Mouse (Mus musculus): ENCODE results near the gene Gm36210. TPM values are rescaled to one million over a fixed set of nuclear protein-coding genes. Genes with fewer than 3 reads are reported as not detected.

Gene Gm36210
- polyA plus RNA-seq, 1 experiment = not detected

GRCm38 (mm10) chr7:4943223-4943815, 37.0 kb upstream of the Gm36210 start:
- no peak for TF ChIP-seq E2F4 (IDR thresholded peaks at IDR 0.05; ENCODE audit: insufficient read depth)
- no peaks in the 10 kb centered on the region for H3K27me3 ChIP-seq (ENCODE audit: control insufficient read depth, insufficient read depth, insufficient read length)
- H3K4me2 ChIP-seq (ENCODE audit: low read depth) = peak overlapping the region; percentile 67
- H3K4me3 ChIP-seq = no peak overlapping the region
- no peak overlapping the region for H3ac ChIP-seq (ENCODE audit: control insufficient read depth, insufficient read length)
- H3K36me3 ChIP-seq (ENCODE audit: control insufficient read depth, insufficient read depth) = no peaks in the 10 kb centered on the region
- H3K79me2 ChIP-seq (ENCODE audit: control insufficient read depth, insufficient read depth) = no peaks in the 10 kb centered on the region

DNA sequence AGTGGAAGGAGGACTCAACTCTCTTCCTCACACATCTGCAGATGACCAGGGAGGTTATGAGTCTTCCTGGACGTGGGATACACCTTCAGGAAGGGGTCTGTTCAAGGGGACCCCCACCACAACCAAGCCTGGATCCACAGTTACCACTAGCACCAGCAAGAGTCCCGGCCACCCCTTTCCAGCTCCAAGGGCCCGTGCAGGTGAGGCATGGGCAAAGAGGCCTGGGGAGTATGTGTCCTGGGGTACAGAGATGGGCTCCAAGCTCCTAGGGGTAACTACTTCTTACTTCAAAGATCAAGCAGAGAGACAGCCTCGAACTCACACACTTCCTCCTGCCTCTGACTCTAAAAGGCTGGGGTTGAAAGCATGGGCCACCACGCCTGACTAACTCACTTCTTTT, 36.4 kb upstream of the Gm36210 start:
- no peaks in the 10 kb centered on the region for H3K27me3 ChIP-seq (ENCODE audit: control insufficient read depth, insufficient read depth, insufficient read length)
- H3K4me3 ChIP-seq = no peak overlapping the region
- H3K4me2 ChIP-seq (ENCODE audit: low read depth) = no peak overlapping the region
- H3ac ChIP-seq (ENCODE audit: control insufficient read depth, insufficient read length) = no peak overlapping the region
- TF ChIP-seq MAX (IDR thresholded peaks at IDR 0.05; ENCODE audit: low read depth) (no peak), CEBPB (IDR thresholded peaks at IDR 0.05; ENCODE audit: insufficient read depth, poor library complexity, severe bottlenecking) (no peak), TCF12 (IDR thresholded peaks at IDR 0.05; ENCODE audit: insufficient read depth, poor library complexity, severe bottlenecking) (no peak), E2F4 (IDR thresholded peaks at IDR 0.05; ENCODE audit: insufficient read depth) (no peak), REST (IDR thresholded peaks at IDR 0.05; ENCODE audit: insufficient read depth, insufficient read length) (no peak), MYOD1 (IDR thresholded peaks at IDR 0.05; ENCODE audit: control insufficient read depth in 1 of 3, insufficient read length in 2 of 3, low read depth in 2 of 3) (no peak)
- no peaks in the 10 kb centered on the region for H3K36me3 ChIP-seq (ENCODE audit: control insufficient read depth, insufficient read depth)
- no peaks in the 10 kb centered on the region for H3K79me2 ChIP-seq (ENCODE audit: control insufficient read depth, insufficient read depth)

GRCm38 (mm10) chr7:4940068-4940479, 33.8 kb upstream of the Gm36210 start:
- Histone ChIP-seq H3K36me3 (ENCODE audit: control insufficient read depth, insufficient read depth) (no peaks in the 10 kb centered on the region), H3K27me3 (ENCODE audit: control insufficient read depth, insufficient read depth, insufficient read length) (no peaks in the 10 kb centered on the region), H3K4me2 (ENCODE audit: low read depth) (no peak overlapping the region), H3K79me2 (ENCODE audit: control insufficient read depth, insufficient read depth) (no peaks in the 10 kb centered on the region), H3ac (ENCODE audit: control insufficient read depth, insufficient read length) (no peak overlapping the region), H3K4me3 (no peak overlapping the region)
- no peak for TF ChIP-seq E2F4 (IDR thresholded peaks at IDR 0.05; ENCODE audit: insufficient read depth)
- no peak for TF ChIP-seq REST (IDR thresholded peaks at IDR 0.05; ENCODE audit: insufficient read depth, insufficient read length)
- no peak for TF ChIP-seq CEBPB (IDR thresholded peaks at IDR 0.05; ENCODE audit: insufficient read depth, poor library complexity, severe bottlenecking)
- TF ChIP-seq TCF3 (IDR thresholded peaks at IDR 0.05; ENCODE audit: insufficient read length, low read depth) = no peak
- TF ChIP-seq POLR2AphosphoS2 (IDR thresholded peaks at IDR 0.05; ENCODE audit: insufficient read length, low read depth) = no peak
- TF ChIP-seq TCF12 (IDR thresholded peaks at IDR 0.05; ENCODE audit: insufficient read depth, poor library complexity, severe bottlenecking) = no peak
- TF ChIP-seq POLR2A (IDR thresholded peaks at IDR 0.05; ENCODE audit: insufficient read length, low read depth) = no peak

GRCm38 (mm10) chr7:4938456-4938855, 32.1 kb upstream of the Gm36210 start:
- Histone ChIP-seq H3K79me2 (ENCODE audit: control insufficient read depth, insufficient read depth) (no peaks in the 10 kb centered on the region), H3K4me3 (no peak overlapping the region), H3ac (ENCODE audit: control insufficient read depth, insufficient read length) (no peak overlapping the region), H3K36me3 (ENCODE audit: control insufficient read depth, insufficient read depth) (no peaks in the 10 kb centered on the region), H3K27me3 (ENCODE audit: control insufficient read depth, insufficient read depth, insufficient read length) (no peaks in the 10 kb centered on the region), H3K4me2 (ENCODE audit: low read depth) (no peak overlapping the region)
- TF ChIP-seq E2F4 (IDR thresholded peaks at IDR 0.05; ENCODE audit: insufficient read depth) = no peak
- no peak for TF ChIP-seq MYOD1 (IDR thresholded peaks at IDR 0.05; ENCODE audit: control insufficient read depth in 1 of 3, insufficient read length in 2 of 3, low read depth in 2 of 3)
- no peak for TF ChIP-seq CEBPB (IDR thresholded peaks at IDR 0.05; ENCODE audit: insufficient read depth, poor library complexity, severe bottlenecking)
- no peak for TF ChIP-seq REST (IDR thresholded peaks at IDR 0.05; ENCODE audit: insufficient read depth, insufficient read length)

- Histone ChIP-seq H3K79me2 (ENCODE audit: control insufficient read depth, insufficient read depth) (no peaks in the 10 kb centered on the region), H3K4me2 (ENCODE audit: low read depth) (no peak overlapping the region), H3K36me3 (ENCODE audit: control insufficient read depth, insufficient read depth) (no peaks in the 10 kb centered on the region), H3K27me3 (ENCODE audit: control insufficient read depth, insufficient read depth, insufficient read length) (no peaks in the 10 kb centered on the region), H3K4me3 (no peak overlapping the region), H3ac (ENCODE audit: control insufficient read depth, insufficient read length) (no peak overlapping the region)
- TF ChIP-seq E2F4 (IDR thresholded peaks at IDR 0.05; ENCODE audit: insufficient read depth) = no peak
- TF ChIP-seq POLR2A (IDR thresholded peaks at IDR 0.05; ENCODE audit: insufficient read length, low read depth) = no peak
- no peak for TF ChIP-seq TCF12 (IDR thresholded peaks at IDR 0.05; ENCODE audit: insufficient read depth, poor library complexity, severe bottlenecking)
- no peak for TF ChIP-seq MYOD1 (IDR thresholded peaks at IDR 0.05; ENCODE audit: control insufficient read depth in 1 of 3, insufficient read length in 2 of 3, low read depth in 2 of 3)
- no peak for TF ChIP-seq TCF3 (IDR thresholded peaks at IDR 0.05; ENCODE audit: insufficient read length, low read depth)
- no peak for TF ChIP-seq REST (IDR thresholded peaks at IDR 0.05; ENCODE audit: insufficient read depth, insufficient read length)
- no peak for TF ChIP-seq USF1 (IDR thresholded peaks at IDR 0.05; ENCODE audit: low read depth)
- no peak for TF ChIP-seq MAX (IDR thresholded peaks at IDR 0.05; ENCODE audit: low read depth)
- no peak for TF ChIP-seq MYOG (IDR thresholded peaks at IDR 0.05; ENCODE audit: control insufficient read depth in 1 of 3, insufficient read depth in 1 of 3, insufficient read length in 2 of 3, low read depth in 2 of 3)
- TF ChIP-seq POLR2AphosphoS2 (IDR thresholded peaks at IDR 0.05; ENCODE audit: insufficient read length, low read depth) = no peak
- TF ChIP-seq SRF (IDR thresholded peaks at IDR 0.05; ENCODE audit: control insufficient read depth, insufficient read length, low read depth) = no peak
- TF ChIP-seq CEBPB (IDR thresholded peaks at IDR 0.05; ENCODE audit: insufficient read depth, poor library complexity, severe bottlenecking) = no peak
These were observed 31.1 kb upstream of the Gm36210 start for GRCm38 (mm10) chr7:4937392-4937791.

All from myocyte (in vitro differentiated cells).